Mouse (Mus musculus) testis, adult 2 months (tissue): ENCODE results near the gene Hoxd3. TPM values are rescaled to one million over a fixed set of nuclear protein-coding genes. Genes with fewer than 3 reads are reported as not detected.

Experiments
- H3K27ac ChIP-seq: fragments of 200-500 bp; 2 replicates; pipeline ENCODE4 v1.5.1; 2012; ENCODE audit warnings: low read depth, low read length; ENCODE audit not compliant: control insufficient read depth, insufficient read depth
- H3K27me3 ChIP-seq: fragments of 200-500 bp; 2 replicates; pipeline ENCODE4 v1.6.1; 2012; ENCODE audit warnings: mild to moderate bottlenecking, low read length, moderate library complexity; ENCODE audit not compliant: control insufficient read depth, insufficient read depth
- H3K36me3 ChIP-seq: fragments of 200-500 bp; 2 replicates; pipeline ENCODE4 v1.6.1; 2012; ENCODE audit warnings: mild to moderate bottlenecking, low read length; ENCODE audit not compliant: control insufficient read depth, insufficient read depth
- H3K4me1 ChIP-seq: fragments of 200-500 bp; 2 replicates; pipeline ENCODE4 v1.6.1; 2012; ENCODE audit warnings: low read length; ENCODE audit not compliant: control insufficient read depth, insufficient read depth
- H3K4me3 ChIP-seq: fragments of 200-500 bp; 2 replicates; pipeline ENCODE4 v1.5.1; 2012; ENCODE audit warnings: low read depth, mild to moderate bottlenecking, low read length, moderate library complexity, mixed read lengths; ENCODE audit not compliant: control insufficient read depth
- CTCF ChIP-seq: fragments of 200-500 bp; IDR thresholded peaks from 2 replicates; pipeline ENCODE4 v1.5.1; 2012; ENCODE audit warnings: low read depth, mild to moderate bottlenecking, inconsistent platforms, low read length, moderate library complexity; ENCODE audit not compliant: control insufficient read depth, insufficient read depth, insufficient replicate concordance
- POLR2A ChIP-seq: fragments of 200-500 bp; IDR thresholded peaks from 2 replicates; pipeline ENCODE4 v1.6.1; 2012; ENCODE audit warnings: low read depth, mild to moderate bottlenecking, inconsistent platforms, low read length, moderate library complexity; ENCODE audit not compliant: control insufficient read depth
- polyA plus RNA-seq: library from polyadenylated mRNA; depleted of rRNA; stranded (reverse); fragments of >200 nt; gene quantifications from 2 replicates; pipeline ENCODE4 v1.2.3, GENCODE M21; 2012

The Hoxd3 gene
- polyA plus RNA-seq, 1 experiment = 0.48 TPM

DNA sequence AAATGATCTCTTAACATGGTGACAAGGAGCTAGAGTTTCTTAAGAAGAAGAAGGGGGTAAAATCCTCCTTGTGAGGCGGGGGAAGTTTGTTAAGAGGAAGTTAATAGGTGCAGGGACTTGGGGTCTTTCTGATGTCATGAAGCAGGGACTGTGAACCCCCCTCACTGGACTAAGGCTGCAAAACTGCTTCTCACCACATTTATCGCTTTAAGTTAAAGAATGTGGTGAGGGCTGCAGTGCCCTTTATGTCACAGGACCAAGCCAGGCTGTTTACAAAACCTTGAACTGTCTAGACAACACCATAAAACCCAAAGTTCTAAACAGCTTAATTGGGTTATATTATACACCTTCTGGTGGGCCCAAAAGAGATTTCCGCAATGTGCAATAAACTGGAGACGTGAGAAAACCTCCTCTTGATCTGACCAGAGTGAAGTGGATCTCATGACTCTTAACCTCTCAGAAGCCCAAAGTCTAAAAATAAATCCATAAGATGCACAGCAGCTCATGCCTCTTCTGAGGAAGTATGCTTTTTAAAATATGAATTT is 26.6 kb upstream of the Hoxd3 start:
- Histone ChIP-seq H3K4me3 (no peak overlapping the region), H3K27me3 (peaks cover 17% of the 10 kb centered on the region), H3K27ac (no peak overlapping the region), H3K36me3 (no peaks in the 10 kb centered on the region), H3K4me1 (peaks cover 11% of the 10 kb centered on the region)
- TF ChIP-seq POLR2A = no peak
- no peak for TF ChIP-seq CTCF

DNA sequence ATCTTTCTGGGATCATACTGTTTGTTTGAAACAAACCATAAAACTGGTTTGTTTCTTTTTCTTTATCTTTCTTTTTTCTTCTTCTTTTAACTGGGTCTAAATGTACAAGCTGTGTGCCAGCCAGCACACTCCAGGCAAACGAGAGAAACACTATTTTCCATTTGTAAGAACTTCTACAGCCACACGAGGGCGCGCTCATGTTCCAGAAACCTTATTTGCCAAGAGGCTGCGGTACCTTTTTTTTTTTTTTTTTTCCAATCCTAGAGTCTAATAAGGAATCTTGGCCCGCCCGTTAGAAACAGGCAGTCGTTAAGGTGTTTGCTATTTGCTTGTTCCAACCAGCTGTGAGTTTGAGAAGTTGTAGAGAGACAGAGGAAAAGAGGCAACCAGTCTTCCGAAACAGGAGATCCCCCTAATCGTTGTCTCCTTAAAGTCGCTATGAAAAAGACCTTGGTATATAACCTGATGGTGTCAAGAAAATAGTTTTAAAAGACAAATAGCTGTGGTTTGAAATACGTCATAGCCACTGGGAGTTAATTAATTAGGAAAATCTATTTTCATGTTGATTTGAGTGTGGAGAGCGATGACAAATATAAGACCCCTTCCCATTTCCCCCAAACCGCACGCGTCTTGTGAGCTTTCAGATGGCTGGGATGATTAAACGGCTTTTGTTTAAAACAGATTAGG is 25.3 kb upstream of the Hoxd3 start:
- H3K27ac ChIP-seq = no peak overlapping the region
- peaks cover 16% of the 10 kb centered on the region for H3K27me3 ChIP-seq
- peaks cover 12% of the 10 kb centered on the region for H3K4me1 ChIP-seq
- no peak overlapping the region for H3K4me3 ChIP-seq
- no peaks in the 10 kb centered on the region for H3K36me3 ChIP-seq
- TF ChIP-seq POLR2A = no peak
- peak; percentile 17; the same call in 1 of the 2 replicates for TF ChIP-seq CTCF

DNA sequence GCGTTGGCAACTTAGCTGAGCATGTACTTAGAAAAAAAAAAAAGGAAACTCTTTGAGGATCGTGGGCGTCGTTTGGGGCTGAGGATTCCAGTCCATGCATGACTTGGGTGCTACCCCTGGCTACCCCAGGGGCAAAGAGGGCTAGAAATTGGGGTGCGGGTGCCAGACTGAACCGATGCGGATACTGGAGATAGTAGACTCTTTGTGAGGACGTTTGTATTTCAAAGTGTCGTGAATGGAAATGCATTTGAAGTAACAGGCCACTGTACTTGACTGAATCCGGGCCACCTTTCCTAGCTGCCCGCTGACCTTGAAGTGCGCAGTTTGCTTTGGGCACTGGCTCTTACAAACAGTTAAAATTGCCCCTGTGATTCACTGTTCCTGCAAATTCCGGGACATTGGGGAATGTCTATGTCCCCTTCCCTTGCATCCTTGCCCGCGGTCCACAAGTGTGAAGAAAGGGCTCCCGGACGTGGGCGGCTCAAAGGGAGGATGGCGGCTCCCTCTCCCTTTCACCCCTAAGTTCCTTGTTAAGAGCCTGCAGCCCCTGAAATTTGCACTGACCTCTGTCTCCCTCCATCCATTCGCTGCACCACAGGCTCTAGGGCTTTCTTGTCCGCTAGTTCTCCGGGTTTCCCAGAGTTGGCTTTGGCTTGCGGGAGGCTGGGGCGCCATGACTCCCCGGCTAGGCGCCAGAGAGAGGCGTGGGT is 24.6 kb upstream of the Hoxd3 start:
- H3K27ac ChIP-seq = no peak overlapping the region
- H3K27me3 ChIP-seq = peaks cover 14% of the 10 kb centered on the region
- H3K4me3 ChIP-seq = no peak overlapping the region
- H3K36me3 ChIP-seq = no peaks in the 10 kb centered on the region
- peaks cover 10% of the 10 kb centered on the region for H3K4me1 ChIP-seq
- TF ChIP-seq CTCF = no peak
- TF ChIP-seq POLR2A = no peak

DNA sequence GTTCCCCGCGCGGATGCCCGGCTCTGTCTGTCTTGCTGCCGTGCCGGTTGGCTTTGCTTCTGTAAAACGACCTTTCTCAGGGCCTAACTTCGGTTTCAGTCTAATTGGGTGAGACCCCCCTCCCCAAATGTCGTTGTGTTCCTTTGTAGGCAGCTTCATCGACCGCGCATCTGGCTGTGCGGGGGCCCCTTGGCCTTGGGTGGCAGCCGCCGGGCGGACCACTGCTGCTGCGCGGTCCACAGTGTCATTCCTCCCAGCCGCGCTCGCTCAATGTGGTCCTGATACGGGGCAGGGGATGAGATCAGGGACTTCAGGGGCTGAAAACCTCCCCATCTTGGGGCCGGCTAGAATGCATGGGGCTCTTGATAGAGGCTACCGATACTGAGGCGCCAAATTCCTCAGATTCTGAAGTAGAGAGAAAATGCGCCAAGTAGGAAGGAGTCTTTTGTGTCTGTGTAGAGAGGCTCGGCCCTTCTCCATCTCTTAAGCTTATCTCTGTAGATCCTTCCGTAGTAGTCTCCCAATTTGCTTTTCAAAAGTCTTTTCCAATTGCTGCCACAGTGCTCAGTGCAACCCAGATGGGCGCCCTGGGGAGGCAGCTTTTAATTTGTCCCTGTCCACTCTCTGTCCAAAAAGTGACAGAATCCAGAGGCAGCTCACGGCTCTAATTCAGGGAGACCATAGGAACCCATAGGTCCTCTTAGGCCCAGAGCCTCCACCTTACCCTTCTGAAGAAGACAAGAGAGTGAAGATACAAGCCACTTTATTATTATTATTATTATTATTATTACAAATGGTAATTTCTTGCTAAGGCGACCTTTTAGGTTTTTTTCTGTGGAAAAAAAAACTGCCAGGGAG is 23.8 kb upstream of the Hoxd3 start:
- no peaks in the 10 kb centered on the region for H3K36me3 ChIP-seq
- H3K27ac ChIP-seq = no peak overlapping the region
- H3K4me3 ChIP-seq = no peak overlapping the region
- no peak for TF ChIP-seq CTCF
- no peak for TF ChIP-seq POLR2A
- H3K4me1 ChIP-seq = peaks cover 4% of the 10 kb centered on the region; the same call in 1 of the 2 replicates
- peaks cover 16% of the 10 kb centered on the region for H3K27me3 ChIP-seq

DNA sequence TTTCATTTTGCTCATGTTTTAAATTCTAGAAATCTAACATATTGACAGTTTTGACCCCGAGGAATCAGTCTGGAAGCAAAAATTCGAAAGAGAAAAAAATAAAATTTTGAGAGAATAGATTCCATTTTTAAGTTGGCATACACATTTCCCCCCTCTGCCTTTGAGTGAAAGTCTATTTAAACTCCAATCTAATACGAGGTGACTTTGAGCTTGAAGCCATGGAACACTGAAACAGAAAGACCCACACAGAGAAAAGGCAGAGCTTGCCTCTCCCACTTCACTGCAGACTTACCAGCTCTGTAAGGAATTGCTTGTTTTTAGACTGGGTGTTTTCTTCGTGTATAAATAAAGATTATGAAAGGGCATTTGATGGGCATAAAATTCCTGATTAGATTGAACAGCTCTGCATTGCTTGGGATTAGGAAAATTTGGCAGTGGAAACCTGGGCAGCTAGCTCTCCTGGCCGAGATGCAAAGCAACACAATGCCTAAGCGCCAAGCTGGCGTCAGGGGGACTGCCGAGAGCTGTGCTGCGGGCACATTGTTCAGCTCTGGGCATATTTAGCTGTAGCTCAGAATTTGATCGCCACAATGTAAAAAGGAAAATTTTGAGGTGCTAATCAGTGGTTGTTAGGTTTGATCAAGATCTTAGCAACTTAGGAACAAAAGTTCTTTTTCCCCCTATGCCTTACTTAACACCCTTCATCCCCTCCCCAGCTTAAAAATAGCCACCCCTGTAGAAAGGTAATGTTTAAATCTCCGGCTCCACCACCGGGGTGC is 22.7 kb upstream of the Hoxd3 start:
- Histone ChIP-seq H3K36me3 (no peaks in the 10 kb centered on the region), H3K27me3 (peaks cover 17% of the 10 kb centered on the region), H3K4me3 (no peak overlapping the region), H3K27ac (no peak overlapping the region; the same call in 1 of the 2 replicates), H3K4me1 (peaks cover 4% of the 10 kb centered on the region; the same call in 1 of the 2 replicates)
- no peak for TF ChIP-seq POLR2A
- TF ChIP-seq CTCF = no peak

DNA sequence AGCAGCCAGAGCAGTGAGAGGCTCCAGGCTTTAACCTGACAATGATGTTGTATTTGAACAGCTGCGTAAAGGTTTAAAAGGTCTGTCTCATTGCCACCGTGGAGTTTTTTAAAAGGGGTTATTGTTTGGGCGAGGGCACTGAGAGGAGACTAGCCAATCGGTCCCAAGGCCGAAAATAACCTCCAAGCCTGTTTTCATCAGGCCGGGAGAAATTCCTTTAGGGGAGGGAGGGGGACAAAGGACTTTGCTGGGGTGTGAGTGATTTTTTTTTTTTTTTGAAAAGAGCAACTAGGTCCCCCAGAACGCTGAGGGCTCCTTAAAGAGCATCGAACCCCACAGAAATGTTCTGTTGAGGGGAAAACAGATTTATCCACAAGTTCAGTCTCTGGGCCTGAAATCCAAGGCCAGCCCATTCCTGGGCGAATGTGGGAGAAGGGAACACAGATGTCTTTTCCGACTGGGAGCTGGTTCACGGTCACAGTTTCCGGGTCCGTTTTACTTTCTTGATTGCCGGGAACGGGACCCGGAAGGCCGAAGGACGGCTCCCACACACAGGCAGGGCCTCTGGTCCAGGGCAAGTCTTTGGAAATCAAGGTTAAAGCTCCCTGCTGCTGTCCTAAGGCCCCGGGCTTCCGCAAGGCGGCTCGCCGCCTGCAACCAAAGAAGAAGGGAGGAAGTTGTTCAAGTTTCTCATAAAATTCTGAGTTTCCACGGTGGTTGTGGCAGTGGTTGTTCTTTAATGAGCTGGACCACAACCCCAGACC is 22.0 kb upstream of the Hoxd3 start:
- Histone ChIP-seq H3K36me3 (no peaks in the 10 kb centered on the region), H3K4me3 (no peak overlapping the region), H3K27ac (no peak overlapping the region; the same call in none of the 2 replicates), H3K27me3 (peaks cover 17% of the 10 kb centered on the region), H3K4me1 (peaks cover 4% of the 10 kb centered on the region; the same call in 1 of the 2 replicates)
- no peak for TF ChIP-seq CTCF
- TF ChIP-seq POLR2A = no peak
